Mouse (Mus musculus): ENCODE results near the gene Mbtd1.

DNA sequence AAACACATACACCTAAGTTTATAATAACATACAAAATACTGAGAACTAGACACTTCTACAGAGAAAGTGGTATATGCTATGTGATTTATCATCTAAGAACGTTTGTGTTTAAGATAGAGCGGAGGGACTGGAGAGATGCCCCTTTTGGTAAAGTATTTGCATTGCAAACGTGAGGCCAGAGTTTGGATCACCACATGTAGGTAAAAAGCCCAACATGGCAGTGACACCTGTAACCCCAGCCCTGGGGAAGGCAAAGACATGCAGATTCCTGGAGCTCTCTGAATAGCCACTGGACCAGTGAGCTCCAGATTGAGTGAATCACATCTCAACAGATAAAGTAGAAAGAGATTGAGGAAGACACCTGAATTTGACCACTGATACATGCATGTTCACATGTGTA is 12.1 kb downstream of the Mbtd1 start:
- TF ChIP-seq POLR2A (IDR thresholded peaks at IDR 0.05; ENCODE audit: extremely low read depth, insufficient read depth, low read length) (no peak), CTCF (IDR thresholded peaks at IDR 0.05; ENCODE audit: extremely low read depth, insufficient read depth, low read length) (no peak)

All from cortical plate, adult 2 months (tissue).